Mouse (Mus musculus): ENCODE measurements around the gene Fbxo2.

- TF ChIP-seq EP300 (IDR thresholded peaks at IDR 0.05; ENCODE audit: low read depth) = no peak
- no peak for TF ChIP-seq CTCF (IDR thresholded peaks at IDR 0.05; ENCODE audit: low read depth)
Measured at GRCm38 (mm10) chr4:148154006-148154405, 6.4 kb upstream of the Fbxo2 start.
